Mouse (Mus musculus) liver, embryonic 16.5 days (tissue): ENCODE data around the gene Slc25a29. TPM values are rescaled to one million over a fixed set of nuclear protein-coding genes. Genes with fewer than 3 reads are reported as not detected.

Experiments
- ATAC-seq: fragments of 200-750 bp; cut with Nextera tagmentation; 2 replicates; pipeline ENCODE4 v1.8.0; 2017; ENCODE audit warnings: low read depth, mild to moderate bottlenecking, moderate number of reproducible peaks, moderate library complexity
- H3K27ac ChIP-seq: fragments of 300-500 bp; sonication (generic); 2 replicates; pipeline ENCODE4 v1.5.1; 2014; ENCODE audit warnings: mild to moderate bottlenecking, low read length
- H3K27me3 ChIP-seq: fragments of 300-500 bp; sonication (generic); 2 replicates; pipeline ENCODE4 v1.6.1; 2014; ENCODE audit warnings: low read depth, low read length, mixed read lengths; ENCODE audit not compliant: control insufficient read depth, insufficient read depth
- H3K36me3 ChIP-seq: fragments of 300-500 bp; sonication (generic); 2 replicates; pipeline ENCODE4 v1.6.1; 2014; ENCODE audit warnings: mild to moderate bottlenecking; ENCODE audit not compliant: control insufficient read depth, insufficient read depth
- H3K4me1 ChIP-seq: fragments of 300-500 bp; sonication (generic); 2 replicates; pipeline ENCODE4 v1.6.1; 2014; ENCODE audit warnings: low read depth, low read length, mixed read lengths; ENCODE audit not compliant: control insufficient read depth
- H3K4me2 ChIP-seq: fragments of 300-500 bp; sonication (generic); 2 replicates; pipeline ENCODE4 v1.6.1; 2014; ENCODE audit warnings: low read depth, low read length, mixed read lengths
- H3K4me3 ChIP-seq: fragments of 300-500 bp; sonication (generic); 2 replicates; pipeline ENCODE4 v1.5.1; 2014; ENCODE audit warnings: low read depth, mild to moderate bottlenecking, low read length
- H3K9ac ChIP-seq: fragments of 300-500 bp; sonication (generic); 2 replicates; pipeline ENCODE4 v1.6.1; 2014; ENCODE audit warnings: low read depth, low read length
- H3K9me3 ChIP-seq: fragments of 300-500 bp; sonication (generic); replicated peaks from 2 replicates; pipeline ENCODE4 v1.6.1; 2016; ENCODE audit warnings: low read length; ENCODE audit not compliant: control insufficient read depth
- WGBS: fragments of 180-500 bp; shearing (Covaris S2); extraction: QIAGEN DNeasy Blood & Tissue Kit; methylation state at CpG from one replicate; pipeline ENCODE4 v1.1.7; 2014; ENCODE audit not compliant: insufficient replicate concordance; 5-methylcytosine and 5-hydroxymethylcytosine counted together
- polyA plus RNA-seq: library from polyadenylated mRNA; unstranded; fragments of >200 nt; fragmentation: Nextera tagmentation; extraction: Ambion mirVana; gene quantifications from 2 replicates; pipeline ENCODE4 v1.2.1, GENCODE M21; 2015

Gene Slc25a29
- polyA plus RNA-seq, 1 experiment from 2014 or later, result 1.7 TPM

DNA sequence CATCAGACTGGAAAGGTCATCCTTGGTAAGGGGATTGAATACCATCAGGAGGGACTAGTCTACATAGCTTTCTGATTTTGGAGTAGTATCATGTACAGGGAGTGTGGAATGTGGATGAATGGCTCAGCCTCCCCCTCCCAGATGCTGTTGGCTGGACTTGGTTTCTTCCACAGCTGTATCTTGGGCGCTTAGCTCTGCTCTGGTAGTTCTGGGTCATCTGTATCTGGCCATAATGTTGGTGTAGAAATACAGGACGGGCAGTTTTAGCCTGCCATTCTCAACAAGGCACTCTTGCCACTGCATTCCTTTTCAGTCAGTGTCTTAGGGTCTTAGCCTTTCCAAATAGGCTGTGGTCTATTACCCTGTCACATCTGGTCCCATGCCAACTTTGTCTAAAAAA lies 34.1 kb downstream of the Slc25a29 start:
- ATAC-seq, result no peak
- WGBS, result 87% methylated on average over 2 of the region's 2 CpGs
- Histone ChIP-seq H3K4me1 (peaks cover 24% of the 10 kb centered on the region), H3K4me2 (no peak overlapping the region), H3K9me3 (no peaks in the 10 kb centered on the region), H3K27ac (no peak overlapping the region), H3K4me3 (no peak overlapping the region), H3K36me3 (no peaks in the 10 kb centered on the region; the same call in 1 of the 2 replicates), H3K27me3 (no peaks in the 10 kb centered on the region), H3K9ac (no peak overlapping the region)

DNA sequence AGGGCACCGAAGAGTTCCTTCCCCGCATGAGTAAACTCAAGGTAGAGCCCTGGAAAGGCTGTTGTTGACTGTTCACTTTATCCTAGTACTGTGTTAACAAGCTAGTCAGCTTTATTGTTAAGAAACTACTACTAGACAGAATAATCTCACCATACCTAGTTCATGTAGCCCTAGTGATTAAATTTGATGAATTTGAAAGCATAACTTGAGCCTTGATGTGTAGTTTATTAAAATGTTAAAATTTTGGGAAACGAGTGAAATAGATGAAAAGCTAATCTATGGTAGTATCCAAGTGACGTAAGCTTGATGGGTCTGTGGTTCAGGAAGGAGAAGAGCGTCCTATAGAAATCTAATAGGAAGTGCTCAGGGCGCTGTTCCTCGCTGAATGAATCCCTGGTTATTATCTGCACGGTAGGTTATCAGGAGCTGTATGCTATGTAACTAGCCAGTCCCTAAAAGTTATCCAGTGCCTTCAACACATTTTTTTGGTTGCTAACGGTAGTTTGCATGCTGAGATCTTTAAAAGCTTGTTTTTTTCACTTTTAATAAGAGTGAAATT lies 40.6 kb downstream of the Slc25a29 start:
- Histone ChIP-seq H3K9ac (peak overlapping the region; percentile 97), H3K4me3 (peak overlapping the region; percentile 100), H3K27me3 (no peaks in the 10 kb centered on the region), H3K27ac (peak overlapping the region; percentile 100), H3K36me3 (no peaks in the 10 kb centered on the region), H3K4me1 (peaks cover 34% of the 10 kb centered on the region), H3K4me2 (peak overlapping the region; percentile 60), H3K9me3 (no peaks in the 10 kb centered on the region)
- no peak for ATAC-seq
- WGBS, result 2% methylated on average over 9 of the region's 9 CpGs

DNA sequence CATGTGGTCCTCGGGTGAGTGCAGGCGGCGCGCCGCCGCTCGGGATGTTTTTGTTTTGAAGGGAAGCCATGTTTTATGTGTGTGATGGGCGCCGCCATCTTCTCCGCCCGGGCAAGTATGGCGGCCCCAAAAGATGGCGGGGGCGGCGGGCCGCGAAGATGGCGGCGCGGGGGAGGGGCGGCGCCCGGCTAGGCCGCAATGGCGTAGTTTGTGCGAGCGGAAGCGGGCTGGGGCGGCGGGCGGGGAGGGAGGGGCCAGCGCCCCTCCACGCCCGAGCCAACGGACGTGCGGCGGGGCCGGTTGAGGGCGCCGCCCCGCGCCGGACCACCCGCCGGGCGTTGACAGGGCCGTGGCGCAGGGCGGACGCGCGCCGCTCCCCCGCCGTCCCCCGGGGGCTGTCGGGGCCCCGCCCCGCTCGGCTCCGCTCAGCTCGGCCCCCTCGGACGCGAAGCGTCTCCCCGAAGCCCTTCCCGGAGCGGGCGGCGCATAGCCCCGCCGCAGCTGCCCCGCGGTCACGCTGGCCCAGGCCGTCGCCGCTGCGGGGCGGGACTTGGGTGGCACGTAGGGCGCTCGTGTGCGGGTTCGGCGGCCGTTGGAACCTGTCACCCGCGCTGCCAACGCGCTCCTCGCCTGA lies 41.5 kb downstream of the Slc25a29 start:
- WGBS, result under 1% methylated on average over 84 of the region's 94 CpGs
- Histone ChIP-seq H3K4me1 (peaks cover 40% of the 10 kb centered on the region), H3K36me3 (no peaks in the 10 kb centered on the region), H3K27me3 (no peaks in the 10 kb centered on the region), H3K4me3 (peak overlapping the region; percentile 100), H3K4me2 (peak overlapping the region; percentile 60), H3K27ac (peak overlapping the region; percentile 100), H3K9ac (peak overlapping the region; percentile 97), H3K9me3 (no peaks in the 10 kb centered on the region)
- ATAC-seq, result peak; percentile 70

DNA sequence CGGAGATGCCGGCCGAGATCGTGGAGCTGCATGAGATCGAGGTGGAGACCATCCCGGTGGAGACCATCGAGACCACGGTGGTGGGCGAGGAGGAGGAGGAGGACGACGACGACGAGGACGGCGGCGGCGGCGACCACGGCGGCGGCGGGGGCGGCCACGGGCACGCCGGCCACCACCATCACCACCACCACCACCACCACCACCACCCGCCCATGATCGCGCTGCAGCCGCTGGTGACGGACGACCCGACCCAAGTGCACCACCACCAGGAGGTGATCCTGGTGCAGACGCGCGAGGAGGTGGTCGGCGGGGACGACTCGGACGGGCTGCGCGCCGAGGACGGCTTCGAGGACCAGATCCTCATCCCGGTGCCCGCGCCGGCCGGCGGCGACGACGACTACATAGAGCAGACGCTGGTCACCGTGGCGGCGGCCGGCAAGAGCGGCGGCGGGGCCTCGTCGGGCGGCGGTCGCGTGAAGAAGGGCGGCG lies 42.2 kb downstream of the Slc25a29 start:
- Histone ChIP-seq H3K9me3 (no peaks in the 10 kb centered on the region), H3K4me1 (peaks cover 43% of the 10 kb centered on the region), H3K9ac (peak overlapping the region; percentile 97), H3K27me3 (no peaks in the 10 kb centered on the region), H3K4me2 (peak overlapping the region; percentile 60), H3K27ac (peak overlapping the region; percentile 100), H3K4me3 (peak overlapping the region; percentile 100), H3K36me3 (no peaks in the 10 kb centered on the region)
- ATAC-seq, result no peak
- WGBS, result under 1% methylated on average over 50 of the region's 71 CpGs

DNA sequence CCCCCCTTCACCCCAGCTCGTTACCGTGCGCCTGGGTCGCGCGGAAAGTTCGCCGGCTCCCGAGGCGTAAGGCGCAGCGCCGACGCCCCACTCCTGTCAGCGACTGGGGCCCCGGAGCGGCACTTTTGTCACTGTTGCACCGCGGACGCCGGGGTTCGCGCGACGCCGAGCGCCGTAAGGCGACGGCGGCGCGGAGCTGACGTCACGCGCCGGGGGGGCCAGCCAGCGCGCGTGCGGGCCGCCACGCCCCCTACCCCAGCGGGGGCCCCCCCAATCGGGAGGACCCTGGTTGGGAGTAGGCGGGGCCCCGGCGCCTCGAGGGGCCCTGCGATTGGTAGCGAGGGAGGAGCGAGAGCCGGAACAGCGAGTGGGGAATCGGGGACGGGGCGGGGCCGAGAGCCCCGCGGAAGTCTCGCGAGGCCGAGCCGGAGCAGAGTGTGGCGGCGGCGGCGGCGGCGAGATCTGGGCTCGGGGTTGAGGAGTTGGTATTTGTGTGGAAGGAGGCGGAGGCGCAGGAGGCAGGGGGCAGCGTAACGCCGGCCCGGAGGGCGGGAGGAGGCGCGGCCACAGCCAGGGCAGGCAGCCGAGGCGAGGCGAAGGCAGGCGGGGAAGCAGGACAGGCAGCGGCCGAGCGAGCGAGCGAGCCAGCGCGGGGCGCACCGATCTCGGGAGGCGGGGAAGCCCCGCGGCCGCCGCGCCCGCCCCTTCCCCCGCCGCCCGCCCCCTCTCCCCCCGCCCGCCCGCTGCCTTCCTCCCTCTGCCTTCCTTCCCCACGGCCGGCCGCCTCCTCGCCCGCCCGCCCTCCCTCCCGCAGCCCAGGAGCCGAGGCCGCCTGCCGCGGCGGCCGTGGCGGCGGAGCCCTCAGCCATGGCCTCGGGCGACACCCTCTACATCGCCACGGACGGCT lies 42.9 kb downstream of the Slc25a29 start, which contains the start of gene Yy1:
Gene Yy1 (plus strand): TSS at position 428 of the 907 bp plus-strand sequence.
- Histone ChIP-seq H3K4me1 (peaks cover 42% of the 10 kb centered on the region), H3K9me3 (no peaks in the 10 kb centered on the region), H3K27ac (peak within 1 kb of the TSS; percentile 100), H3K4me3 (peak within 1 kb of the TSS; percentile 100), H3K4me2 (peak within 1 kb of the TSS; percentile 60), H3K36me3 (no peaks in the 10 kb centered on the region), H3K9ac (peak within 1 kb of the TSS; percentile 97), H3K27me3 (no peaks in the 10 kb centered on the region)
- WGBS, result under 1% methylated on average over 83 of the region's 127 CpGs
- peak; percentile 82 for ATAC-seq

DNA sequence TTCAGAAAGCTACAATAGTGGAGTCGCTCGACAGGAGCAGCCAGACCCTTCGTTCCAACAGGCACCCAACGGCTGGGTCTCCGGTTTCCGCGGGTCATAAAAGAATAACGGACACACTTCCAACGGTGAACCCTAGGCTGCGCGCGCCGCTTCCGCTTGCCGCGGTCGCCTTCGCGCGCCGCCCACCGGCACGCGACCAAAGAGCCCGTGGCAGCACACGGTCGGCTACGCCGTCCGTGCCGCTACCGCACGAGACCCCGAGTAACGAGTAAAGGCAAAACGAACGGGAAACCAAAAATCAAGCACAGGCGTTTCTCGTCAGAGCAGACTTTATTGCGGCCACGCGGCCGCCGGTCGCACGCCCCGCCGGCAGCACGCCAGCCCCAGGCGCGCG lies 43.5 kb downstream of the Slc25a29 start:
- ATAC-seq, result peak; percentile 35
- peaks cover 43% of the 10 kb centered on the region for H3K4me1 ChIP-seq
- WGBS, result under 1% methylated on average over 52 of the region's 52 CpGs

DNA sequence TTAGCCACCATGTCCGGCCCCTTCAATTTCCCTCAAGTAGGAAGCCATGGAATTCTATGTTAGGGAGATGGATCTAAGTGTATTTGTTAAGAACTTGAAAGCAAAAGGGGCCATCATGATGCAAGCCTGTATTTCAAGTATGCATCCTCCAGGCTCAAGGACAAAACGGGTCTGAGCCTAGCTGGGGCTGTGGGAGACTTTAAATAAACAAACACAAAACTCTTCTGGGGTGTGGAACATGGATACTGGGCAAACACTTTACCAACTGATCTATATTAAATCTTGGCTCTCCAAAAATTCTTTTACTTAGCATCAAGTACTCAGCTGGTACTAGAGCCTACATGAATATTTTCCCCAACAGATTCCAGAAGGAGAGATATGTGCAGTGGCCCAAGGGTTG lies 48.4 kb downstream of the Slc25a29 start:
- WGBS, result 80% methylated on average over 2 of the region's 2 CpGs

More for the DNA sequence above, 43.5 kb downstream of the Slc25a29 start:
- peak overlapping the region; percentile 57 for H3K4me2 ChIP-seq
- H3K9me3 ChIP-seq, result no peaks in the 10 kb centered on the region
- no peaks in the 10 kb centered on the region for H3K36me3 ChIP-seq
- no peaks in the 10 kb centered on the region for H3K27me3 ChIP-seq
- H3K27ac ChIP-seq, result peak overlapping the region; percentile 98
- peak overlapping the region; percentile 100 for H3K4me3 ChIP-seq
- peak overlapping the region; percentile 91 for H3K9ac ChIP-seq

DNA sequence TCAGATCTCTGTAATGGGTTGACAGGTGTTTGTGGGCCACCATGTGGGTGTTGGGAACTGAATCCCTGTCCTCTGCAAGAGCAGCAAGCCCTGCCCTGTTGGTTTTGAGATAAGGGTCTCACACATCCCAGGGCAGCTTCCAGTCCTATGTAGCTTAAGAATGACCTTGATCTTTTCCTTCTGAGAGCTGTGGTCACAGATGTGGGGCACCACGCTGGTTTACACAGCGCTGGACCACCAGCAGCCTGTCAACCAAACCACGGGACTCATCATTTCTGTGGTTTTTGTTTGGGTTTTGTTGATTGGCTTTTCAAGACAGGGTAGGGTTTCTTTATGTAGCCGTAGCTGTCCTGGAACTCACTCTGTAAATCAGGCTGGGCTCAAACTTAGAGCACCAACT lies 50.5 kb downstream of the Slc25a29 start:
- Histone ChIP-seq H3K27ac (no peak overlapping the region), H3K27me3 (no peaks in the 10 kb centered on the region), H3K4me3 (no peak overlapping the region), H3K36me3 (no peaks in the 10 kb centered on the region), H3K9ac (no peak overlapping the region), H3K4me2 (no peak overlapping the region), H3K4me1 (peaks cover 38% of the 10 kb centered on the region), H3K9me3 (no peaks in the 10 kb centered on the region)
- ATAC-seq, result no peak
- WGBS, result 13% methylated on average over 4 of the region's 4 CpGs

More for the DNA sequence above, 48.4 kb downstream of the Slc25a29 start:
- no peaks in the 10 kb centered on the region for H3K36me3 ChIP-seq
- no peak overlapping the region for H3K4me2 ChIP-seq
- no peaks in the 10 kb centered on the region for H3K27me3 ChIP-seq
- H3K4me3 ChIP-seq, result no peak overlapping the region
- no peaks in the 10 kb centered on the region for H3K9me3 ChIP-seq
- no peak overlapping the region for H3K27ac ChIP-seq
- H3K9ac ChIP-seq, result no peak overlapping the region
- ATAC-seq, result no peak
- H3K4me1 ChIP-seq, result peaks cover 33% of the 10 kb centered on the region
